Mouse (Mus musculus): ENCODE results near the gene Trmt10a.

- TF ChIP-seq CTCF (conservative IDR thresholded peaks at IDR 0.05; ENCODE audit: low read length) (no peak), NANOG (IDR thresholded peaks at IDR 0.05; ENCODE audit: borderline replicate concordance, low read length) (no peak)
Observed at GRCm38 (mm10) chr3:138121461-138121860, 21.8 kb upstream of the Trmt10a start.
